Mouse (Mus musculus) c-Kit-negative CD71-positive TER-119-positive erythroid progenitor cells, embryonic 14.5 days (primary cell): Measurements from ENCODE around the gene Cadps2.

Experiments used
- DNase-seq: peaks from one replicate; pipeline ENCODE4 v3.0.0-alpha.2; 2013; ENCODE audit warnings: low read depth, low spot score

The Cadps2 gene

DNA sequence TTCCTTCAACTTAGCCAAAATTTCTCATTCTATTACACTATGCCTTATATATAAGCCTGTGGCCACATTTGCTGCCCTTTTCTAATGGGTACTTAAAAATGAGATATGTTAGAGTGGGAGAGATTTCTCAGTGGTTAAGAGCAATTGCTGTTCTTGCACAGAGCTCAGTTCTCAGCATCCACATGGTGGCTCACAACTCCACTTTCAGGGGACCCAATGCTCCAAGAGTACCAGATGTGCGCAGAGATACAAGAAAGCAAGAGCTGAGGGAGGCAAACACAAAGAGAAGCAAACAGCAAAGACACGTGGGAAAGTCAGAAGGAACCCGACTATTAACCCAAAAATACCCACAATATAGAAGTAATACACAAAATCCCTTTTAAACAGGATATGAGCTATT lies 77.0 kb downstream of the Cadps2 start:
- no peak for DNase-seq

DNA sequence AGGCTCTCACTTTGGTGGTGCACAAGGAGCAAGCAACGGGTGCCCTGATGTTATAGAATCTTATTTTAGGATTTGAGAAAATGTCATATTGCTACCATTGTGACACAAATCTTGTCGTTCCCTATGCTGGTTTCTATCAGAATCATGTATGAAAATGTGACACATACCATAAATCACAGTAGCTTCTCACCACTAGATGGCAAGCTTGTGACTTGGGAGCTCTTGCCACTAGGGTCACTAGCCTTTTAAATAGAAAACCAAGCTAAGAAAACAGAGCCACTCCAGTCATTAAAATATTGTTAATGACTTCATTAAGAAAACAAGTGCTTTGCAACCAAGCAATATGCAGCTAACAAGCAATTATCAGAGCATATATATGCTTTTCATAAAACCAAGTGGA lies 81.0 kb downstream of the Cadps2 start:
- no peak for DNase-seq

GRCm38 (mm10) chr6:23748823-23749222 lies 90.4 kb downstream of the Cadps2 start:
- DNase-seq, result no peak

DNA sequence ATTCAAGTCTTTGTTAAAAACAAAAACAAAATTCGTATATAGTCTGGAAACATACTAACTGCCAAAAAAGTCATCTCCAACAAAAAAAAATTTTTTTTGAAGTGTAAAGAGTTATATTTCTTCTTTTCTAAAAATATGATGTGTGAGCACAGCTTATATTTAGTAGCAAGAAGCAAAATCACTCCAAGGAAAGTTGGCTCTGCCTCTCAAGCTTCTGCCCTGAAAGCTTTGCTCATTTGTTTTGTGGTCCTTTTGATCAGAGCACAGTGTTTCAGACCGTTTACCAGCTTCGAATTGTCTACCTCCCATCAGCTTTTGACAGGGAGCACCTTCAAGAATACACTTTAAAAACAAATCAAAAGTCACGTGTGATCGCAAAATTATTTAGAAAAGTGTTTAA lies 99.2 kb downstream of the Cadps2 start:
- no peak for DNase-seq

DNA sequence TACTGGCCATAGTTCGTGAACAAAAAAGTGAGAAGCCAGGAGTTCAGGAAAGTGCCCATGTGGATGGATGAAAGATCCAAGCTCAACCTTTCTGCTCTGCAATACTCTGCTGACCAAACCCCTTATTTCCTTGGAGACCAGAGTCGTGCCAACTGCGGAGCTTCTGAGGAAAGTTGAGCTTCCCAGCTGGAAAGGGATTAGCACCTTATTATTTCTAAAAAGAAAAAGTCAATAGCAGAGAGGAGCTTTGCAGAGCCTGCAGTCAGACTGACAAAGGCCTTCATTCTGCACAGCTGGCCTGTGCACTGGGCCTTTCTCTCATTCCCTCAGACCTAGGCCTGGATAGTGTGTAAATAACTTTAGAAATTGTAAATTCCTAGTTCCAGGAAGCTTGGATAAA lies 106.5 kb downstream of the Cadps2 start:
- no peak for DNase-seq

GRCm38 (mm10) chr6:23728620-23729019 lies 110.6 kb downstream of the Cadps2 start:
- DNase-seq, result no peak

DNA sequence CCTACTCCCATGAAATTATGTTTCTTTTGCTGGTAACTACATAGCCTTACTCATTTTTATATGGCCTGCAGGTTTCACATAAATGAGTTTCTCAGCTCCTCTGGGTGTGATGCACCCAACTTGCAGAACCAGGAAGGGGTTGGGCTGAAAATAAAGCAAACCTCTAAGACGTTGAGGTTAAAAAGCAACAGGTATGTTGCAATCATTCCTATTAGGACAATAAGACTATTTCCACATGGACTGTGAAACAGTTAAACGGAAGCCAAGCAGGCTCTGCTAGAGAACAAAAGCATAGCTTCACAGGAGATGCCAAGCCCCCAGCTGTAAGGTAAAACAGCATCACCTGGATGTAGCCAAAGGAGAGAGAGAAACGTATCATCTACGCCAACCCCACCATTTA lies 115.5 kb downstream of the Cadps2 start:
- no peak for DNase-seq

DNA sequence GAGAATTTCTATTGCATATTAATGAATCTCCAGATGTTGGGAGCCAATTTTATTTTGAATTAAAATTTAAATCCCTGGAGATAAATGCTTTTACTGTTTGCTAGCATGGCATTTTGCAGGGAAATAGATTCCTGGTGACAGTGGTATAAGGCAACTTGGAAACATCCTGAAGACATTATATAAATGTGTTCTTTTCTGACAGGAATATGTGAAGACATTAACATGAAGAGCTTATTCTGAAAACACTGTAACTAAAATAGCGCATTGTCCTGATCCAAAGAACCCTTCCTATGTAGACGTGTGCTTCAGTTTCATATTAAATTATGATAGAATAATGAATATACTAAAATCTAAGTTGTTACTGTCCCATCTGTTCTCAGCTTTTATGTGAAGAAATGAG lies 118.8 kb downstream of the Cadps2 start:
- DNase-seq, result no peak

DNA sequence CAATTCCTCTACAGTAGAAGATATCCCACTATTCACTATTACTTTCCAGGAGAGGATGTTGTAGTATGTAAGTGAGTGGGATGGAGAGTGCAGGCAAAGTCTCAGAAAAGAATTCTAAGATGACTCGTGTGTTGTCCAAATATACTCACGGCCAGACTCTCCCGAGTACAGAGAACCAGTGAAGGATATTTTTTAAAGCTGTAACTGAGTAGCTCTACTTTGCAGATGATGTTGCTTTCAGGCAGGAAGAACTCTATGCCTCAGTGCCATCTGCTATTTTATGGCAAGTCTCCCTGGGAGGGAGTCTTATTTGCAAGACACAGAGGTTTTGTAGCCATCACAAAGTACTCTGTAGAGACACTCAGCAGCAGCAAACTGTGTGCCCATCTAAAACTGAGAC lies 131.7 kb downstream of the Cadps2 start:
- no peak for DNase-seq

DNA sequence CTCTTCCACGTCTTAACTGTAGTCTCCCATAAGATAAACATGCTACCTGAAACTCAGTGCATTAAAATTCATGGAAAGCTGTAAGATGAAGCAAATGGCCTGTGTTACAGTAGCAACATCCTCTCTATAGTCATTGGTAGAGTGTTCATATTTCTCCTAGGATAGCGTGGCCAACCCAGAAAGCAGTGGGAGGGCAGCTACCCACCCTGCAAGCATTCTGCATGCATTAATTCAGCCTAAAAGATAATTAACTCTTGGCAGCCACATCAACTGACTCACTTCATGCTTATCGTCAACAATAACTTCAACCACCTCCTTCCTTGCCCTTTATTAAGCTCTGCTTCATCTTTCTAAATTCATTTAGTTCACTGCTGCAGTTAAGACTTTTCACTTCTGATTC lies 138.3 kb downstream of the Cadps2 start:
- no peak for DNase-seq

DNA sequence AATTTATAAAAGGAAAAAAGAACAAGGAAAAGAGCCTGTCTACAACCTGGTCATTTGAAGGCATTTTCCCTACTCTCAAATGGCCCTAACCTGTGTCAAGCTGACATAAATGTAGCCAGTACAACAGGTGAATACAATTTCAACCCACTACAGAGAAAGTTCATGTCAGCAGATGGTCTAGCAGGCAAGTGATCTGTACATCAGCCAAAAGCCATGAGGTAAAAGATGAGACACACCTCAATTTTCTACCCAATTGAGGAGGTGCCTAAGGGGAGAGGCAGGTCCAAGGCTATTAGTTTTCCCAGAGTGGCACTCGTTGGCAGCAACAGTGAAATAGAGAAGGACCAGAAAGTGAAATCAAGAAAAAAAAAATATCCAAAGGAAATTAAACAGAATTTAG lies 161.0 kb downstream of the Cadps2 start:
- DNase-seq, result no peak

DNA sequence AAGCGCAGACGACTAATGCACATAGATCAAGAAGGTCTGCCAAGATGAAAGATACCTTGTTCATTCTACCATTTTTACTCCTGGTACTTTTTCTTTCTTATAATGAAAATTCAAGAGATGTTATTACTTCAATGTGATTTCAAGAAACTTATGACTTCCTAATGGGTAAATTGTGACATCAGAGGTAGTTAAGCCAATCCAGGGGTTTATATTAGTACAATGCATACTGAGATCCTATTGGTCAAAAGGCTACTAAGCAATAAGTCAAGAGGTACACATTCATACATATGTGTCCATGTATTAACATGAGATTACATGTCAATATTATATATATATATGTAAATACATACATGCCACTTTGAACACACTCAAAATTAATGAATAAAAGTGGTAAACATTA lies 184.2 kb downstream of the Cadps2 start, which contains the start of gene Rnf148:
Gene Rnf148, minus strand, starts transcription at position 101 of the 400 bp plus-strand sequence.
- no peak for DNase-seq

DNA sequence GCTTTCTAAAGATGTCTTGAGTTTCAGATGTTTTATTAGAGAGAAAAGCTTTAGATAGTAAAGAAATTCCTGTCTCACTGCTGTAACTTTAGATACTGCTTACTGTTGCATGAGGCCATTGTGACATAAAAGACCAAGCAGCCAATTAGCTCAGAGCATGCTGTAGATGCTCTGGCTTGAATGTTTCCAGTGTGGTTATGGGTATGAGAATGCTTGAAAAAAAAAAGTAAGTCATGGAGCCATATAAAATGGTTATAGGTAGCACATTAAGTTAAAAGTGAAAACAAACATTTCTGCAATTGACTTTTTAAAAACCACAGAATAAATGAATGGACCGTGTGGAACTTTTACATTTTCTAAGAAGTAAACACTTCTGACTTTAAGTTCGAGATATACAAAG lies 189.0 kb downstream of the Cadps2 start, which contains the start of gene Rnf133:
Gene Rnf133, minus strand, starts transcription at position 101 of the 400 bp plus-strand sequence.
- no peak for DNase-seq

GRCm38 (mm10) chr6:23648732-23649131 lies 190.5 kb downstream of the Cadps2 start:
- DNase-seq, result no peak

DNA sequence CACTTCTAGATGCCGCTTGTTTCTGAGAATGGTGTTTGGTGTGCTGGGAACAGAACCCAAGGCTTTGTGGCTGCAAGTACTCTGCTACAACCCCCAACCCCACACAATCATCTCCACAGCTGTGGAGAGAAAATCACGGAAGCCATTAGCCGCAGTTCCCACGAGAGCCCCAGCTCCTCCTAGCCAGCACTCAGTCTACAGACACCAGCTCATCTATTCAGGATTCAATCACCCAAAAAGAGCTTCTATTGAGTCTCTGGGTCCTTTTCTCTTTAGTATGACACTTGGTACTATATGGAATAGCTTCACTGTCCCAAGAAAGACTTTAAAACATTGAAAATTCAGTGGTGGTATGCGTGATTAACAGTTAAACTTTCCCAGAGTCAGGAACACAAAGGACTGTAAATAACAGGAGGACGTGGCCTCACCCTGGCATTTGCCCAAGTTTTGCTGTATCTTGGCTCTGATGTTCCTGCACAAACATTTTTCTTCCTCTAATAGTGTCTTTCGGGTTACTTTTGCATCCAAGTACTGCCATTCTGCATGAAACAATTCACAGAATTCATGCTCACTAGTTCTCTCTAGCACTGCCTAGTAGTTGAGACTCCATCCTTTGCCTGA lies 191.5 kb downstream of the Cadps2 start:
- DNase-seq, result no peak

- DNase-seq, result no peak
These were observed 202.1 kb downstream of the Cadps2 start for GRCm38 (mm10) chr6:23637081-23637480.

- no peak for DNase-seq
These were observed 204.0 kb downstream of the Cadps2 start for GRCm38 (mm10) chr6:23635208-23635607.

DNA sequence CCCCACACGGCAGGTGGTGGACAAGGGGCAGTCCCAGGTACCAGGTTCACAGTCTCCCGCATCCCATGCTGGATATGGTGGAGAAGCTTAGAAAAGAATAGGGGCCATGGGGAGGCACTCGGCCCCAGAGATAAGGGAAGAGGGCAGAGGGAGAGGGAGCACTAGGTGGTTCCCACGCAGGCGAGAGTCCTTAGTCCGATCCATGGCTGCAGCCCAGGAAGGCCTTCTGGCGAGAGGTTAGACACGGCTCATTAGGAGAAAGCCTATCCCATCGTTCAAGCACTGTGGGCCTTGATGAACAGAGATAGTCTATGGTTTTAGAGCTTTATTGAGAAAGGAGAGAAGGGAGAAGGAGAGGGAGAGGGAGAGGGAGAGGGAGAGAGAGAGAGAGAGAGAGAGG lies 205.2 kb downstream of the Cadps2 start:
- DNase-seq, result no peak

GRCm38 (mm10) chr6:23630465-23630864 lies 208.8 kb downstream of the Cadps2 start:
- DNase-seq, result no peak

DNA sequence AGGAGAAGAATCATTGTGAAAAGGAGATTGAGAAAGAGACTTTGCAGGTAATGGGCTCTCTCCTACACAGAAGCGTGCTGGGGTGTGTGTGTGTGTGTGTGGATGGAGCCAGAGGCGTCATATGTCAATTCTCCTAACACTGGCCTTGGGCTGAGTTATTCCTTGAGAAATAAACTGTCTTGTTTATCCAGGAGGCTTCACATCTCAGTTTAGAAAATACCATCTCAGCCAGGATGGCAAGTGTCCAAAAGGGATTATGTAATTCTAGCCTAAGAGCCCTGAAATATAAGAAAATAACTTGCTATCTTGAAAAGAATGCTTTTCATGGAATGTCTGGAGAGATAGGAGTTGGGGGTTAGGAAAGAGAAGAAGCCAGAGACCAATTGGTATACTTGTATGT lies 264.1 kb downstream of the Cadps2 start:
- DNase-seq, result no peak

DNA sequence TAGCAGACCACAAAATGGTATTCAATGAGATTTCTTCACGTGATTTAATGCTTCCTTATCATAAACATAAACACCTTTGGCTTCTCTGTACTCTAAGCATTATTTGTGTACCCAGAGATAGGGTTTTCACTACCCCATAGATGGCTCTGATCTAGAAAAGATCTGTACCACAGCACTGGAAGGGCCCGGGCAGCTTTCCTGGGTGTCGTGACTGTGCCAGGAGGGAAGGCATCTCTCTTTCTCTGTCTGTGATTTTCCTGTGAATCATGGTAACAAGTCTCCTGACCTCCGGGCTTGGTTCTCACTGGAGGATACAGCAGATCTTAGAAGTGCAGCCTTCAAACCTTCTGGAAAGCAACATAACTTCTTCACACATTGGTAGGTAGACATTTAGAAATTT lies 265.5 kb downstream of the Cadps2 start:
- DNase-seq, result no peak

GRCm38 (mm10) chr6:23572401-23572800 lies 266.8 kb downstream of the Cadps2 start:
- DNase-seq, result no peak

DNA sequence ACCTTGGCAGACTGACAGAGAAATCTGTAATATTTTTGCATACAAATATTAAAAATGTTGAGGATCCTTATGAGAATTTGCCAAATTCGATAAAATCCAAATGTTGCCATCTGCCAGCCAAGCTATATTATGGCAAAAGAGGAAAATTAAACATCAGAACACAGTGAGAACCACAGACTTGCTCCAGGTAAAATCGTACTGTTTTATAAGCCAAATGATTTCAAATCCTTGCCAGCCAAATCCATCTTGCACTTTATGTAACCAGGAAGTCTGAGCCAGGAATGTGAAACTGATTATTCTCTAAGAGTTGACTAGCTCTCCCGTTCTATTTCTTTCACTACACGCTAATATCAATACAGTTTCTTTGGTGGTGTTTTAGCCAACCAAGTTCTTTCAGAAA lies 269.5 kb downstream of the Cadps2 start:
- no peak for DNase-seq

DNA sequence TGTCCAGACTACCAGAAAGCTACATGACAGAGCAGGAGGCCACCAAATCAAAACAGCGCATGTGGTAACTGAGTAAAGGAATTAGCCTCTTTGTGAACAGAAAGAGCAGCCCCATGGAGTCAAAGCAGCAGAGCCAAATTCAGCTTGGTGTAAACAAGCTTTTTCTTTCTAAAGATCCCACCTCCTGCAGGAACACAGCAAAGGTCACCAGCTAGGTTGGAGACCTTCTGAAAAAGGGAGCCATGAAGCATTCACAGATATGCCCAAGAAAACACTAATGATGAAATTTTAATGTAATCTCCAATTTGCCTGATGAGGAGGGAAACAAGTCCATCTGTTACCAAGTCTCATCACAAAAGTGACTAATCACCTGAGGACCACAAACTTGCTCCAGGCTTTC lies 270.5 kb downstream of the Cadps2 start:
- no peak for DNase-seq
